Mouse (Mus musculus): ENCODE data around the gene 1500011B03Rik.
A peak's percentile ranks its signal among the peaks of the same experiment; 100 is the strongest.

The 1500011B03Rik gene

DNA sequence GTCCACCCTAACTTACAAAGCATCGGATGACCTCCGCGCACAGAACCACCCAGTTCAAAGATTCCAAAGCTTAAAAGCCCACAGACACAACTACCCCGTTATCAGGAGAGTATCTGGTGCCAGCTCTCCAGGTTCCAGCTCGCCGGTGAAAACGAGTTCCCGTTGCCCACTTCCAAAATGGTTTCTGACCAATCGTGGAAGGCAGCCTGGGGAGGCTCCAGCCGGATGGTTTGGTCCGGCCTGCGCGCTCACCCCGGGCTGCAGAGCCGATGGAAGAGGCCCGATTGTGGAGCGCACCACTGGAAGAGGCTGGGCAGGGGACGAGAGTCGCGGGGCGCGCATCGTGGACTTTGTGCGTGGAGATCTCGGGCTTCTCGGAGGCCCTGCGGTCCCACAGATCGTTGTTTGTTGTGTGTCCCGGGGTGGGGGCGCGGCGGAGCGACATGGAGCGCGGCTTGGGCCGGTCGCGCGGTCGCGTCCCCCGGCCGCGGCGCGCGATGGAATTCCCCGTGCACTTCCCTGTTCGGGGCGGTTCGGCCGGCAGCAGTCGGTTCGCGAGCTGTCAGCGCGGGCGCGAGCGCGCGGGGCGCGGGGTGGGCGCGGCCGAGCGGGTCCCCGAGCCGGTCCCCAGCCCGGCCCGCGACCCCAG lies 48.7 kb downstream of the 1500011B03Rik start, which contains the start of gene Ankrd13a:
Gene Ankrd13a (plus strand): TSS at position 275 of the 649 bp plus-strand sequence.
- peak; percentile 58; the same call in 1 of the 2 replicates for TF ChIP-seq GATA4 (IDR thresholded peaks at IDR 0.05; ENCODE audit: insufficient replicate concordance, low read length)

DNA sequence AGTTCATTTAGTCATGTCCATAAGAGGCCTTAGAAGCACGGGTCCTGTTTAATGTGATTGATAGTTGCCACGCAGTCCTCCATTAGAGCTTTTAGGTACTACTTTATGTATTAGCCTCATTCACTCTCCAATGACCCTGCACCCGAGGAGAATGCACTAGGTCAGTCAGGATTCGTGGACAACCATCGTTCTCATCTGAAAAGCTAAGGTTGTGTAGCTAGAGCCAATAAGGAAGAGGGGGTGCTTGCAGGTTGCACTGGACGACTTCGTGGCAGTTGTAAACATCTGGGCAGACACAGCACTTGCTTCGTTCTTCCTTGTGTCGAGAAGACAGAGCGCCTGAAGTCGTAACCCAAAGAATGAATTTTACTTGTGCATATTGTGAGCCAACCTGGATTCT lies 49.5 kb downstream of the 1500011B03Rik start:
- TF ChIP-seq GATA4 (IDR thresholded peaks at IDR 0.05; ENCODE audit: insufficient replicate concordance, low read length), result no peak

DNA sequence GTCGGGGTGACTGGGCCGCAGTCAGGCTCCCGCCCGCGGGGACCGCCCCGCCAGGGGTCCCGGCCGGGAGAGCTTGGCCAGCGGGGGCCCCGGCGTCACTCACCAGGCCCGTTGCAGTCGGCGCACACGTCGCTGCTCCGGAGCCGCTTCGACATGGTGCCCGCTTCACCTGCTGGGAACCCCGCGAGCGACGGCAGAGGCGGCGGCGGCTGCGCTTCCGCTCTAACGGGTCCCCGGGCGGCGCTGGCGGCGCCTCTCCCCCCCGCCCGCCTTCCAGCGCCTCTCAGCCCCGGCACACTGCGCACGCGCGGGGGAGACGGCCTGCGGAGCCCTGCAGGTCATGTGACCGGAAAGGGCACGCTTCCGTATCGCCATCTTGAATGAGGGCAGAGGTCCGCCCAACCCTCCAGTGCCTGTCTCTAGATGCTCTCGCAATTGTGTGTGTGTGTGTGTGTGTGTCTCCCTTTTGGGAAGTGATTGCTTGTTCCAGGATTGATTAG lies 50.0 kb downstream of the 1500011B03Rik start:
- TF ChIP-seq GATA4 (IDR thresholded peaks at IDR 0.05; ENCODE audit: insufficient replicate concordance, low read length), result no peak; the same call in 1 of the 2 replicates

DNA sequence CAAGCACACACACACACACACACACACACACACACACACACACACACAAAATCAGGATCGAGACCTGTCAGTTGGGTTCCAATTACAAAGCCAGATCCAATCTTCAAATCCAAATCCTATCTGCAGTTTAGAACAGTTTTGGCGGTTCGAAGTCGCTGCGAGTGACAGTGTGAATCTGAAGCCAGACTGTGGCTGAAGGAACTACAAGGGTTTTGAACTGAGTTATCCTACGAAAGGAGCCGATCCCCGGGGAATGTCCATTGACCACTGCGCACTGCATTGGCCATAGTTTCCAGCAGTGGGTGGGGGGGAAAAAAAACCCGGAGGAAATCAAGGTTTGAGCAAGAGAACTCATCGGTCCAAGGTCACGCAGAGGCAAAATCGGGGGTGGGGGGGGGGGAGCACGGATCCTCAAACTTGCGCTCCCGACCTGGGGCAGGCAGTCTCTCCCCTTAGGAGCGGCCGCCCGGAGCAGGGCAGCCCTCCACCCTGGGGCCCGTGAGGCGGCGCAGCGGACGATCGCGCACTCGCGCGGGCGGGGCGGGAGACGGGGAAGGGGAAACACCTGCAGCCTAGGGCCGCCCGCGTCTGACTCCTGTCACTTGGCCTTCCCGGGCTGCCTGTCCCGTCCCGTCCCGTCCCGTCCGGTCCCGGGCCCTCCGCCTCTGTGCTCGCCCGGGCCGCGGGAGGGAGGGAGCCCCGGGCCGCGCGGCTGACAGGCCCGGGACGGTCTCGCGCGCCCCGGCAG lies 50.6 kb downstream of the 1500011B03Rik start:
- TF ChIP-seq GATA4 (IDR thresholded peaks at IDR 0.05; ENCODE audit: insufficient replicate concordance, low read length), result no peak

DNA sequence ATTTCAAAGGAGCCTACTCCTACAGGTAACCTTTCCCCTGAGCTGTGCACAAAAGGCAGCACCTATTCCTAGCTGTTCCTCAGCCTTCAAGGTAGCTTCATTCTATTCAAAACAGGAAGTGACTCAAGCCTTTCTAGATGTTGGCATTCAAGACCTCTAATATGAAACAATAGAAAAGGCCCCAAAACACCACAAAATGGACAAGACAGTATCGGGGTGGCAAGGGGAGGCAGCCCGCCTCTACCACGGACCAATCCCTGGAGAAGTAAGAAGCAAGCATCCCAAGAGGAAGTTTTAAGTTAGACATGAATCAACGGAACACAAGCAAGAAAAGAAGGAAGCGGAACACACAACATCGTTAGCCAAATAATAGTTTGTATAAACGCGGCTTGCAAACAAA lies 51.5 kb downstream of the 1500011B03Rik start:
- no peak for TF ChIP-seq GATA4 (IDR thresholded peaks at IDR 0.05; ENCODE audit: insufficient replicate concordance, low read length)

DNA sequence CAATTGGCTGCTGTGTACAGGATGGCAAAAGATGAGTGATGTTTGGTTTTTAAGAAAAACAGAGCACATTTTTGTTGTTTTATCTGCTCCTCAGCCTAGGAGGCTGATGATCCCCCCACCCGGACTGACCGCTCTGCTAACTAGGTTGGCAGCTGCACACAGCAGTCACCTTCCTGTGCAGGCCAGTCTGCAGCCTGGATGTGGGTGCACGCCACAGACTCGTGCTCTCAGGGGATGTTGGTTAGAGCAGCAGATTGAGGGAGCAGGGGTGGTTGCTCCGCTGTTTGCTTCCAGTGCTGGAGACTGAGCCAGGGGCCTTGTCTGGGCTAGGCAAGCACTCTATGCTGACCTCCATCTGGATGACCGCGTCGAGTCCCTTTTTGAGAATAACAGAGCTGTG lies 53.5 kb downstream of the 1500011B03Rik start:
- no peak for TF ChIP-seq GATA4 (IDR thresholded peaks at IDR 0.05; ENCODE audit: insufficient replicate concordance, low read length)

DNA sequence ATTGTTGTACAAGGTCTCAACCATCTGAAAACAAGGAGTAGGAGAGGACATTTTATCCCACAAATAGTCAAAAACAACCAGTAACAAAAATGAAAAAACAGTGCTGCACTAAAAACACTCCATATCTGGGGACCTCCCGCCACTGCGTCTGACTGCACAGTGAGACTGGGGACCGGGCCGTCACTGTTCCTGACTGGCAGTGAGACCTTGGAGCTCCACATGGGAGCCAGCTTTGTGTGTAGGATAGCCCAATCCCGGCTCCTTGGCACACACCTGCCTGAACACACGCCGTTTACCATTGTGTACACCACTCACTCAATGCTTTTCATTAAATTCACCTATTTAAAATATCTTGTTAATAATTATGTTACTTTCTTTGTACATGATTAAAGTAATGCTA lies 56.1 kb downstream of the 1500011B03Rik start:
- TF ChIP-seq GATA4 (IDR thresholded peaks at IDR 0.05; ENCODE audit: insufficient replicate concordance, low read length), result no peak

DNA sequence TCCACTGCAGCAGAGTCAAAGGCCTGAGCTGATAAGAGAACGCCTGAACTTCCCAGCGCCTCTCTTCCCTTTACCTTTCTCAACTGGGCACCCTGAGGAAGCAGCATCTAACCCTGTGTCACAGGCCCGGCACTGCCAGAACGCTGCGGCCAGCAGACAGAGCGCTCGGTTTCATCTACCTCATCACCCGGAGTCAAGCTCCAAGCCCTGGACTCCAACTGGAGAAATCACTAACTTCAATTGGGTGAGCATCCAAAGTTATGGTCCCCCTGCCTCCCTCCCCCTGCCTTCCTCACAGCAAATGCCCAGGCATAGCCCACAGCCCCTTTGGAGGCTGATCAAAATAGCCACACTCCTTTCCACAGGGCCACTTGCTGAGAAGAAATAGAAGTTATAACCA lies 56.6 kb downstream of the 1500011B03Rik start:
- no peak for TF ChIP-seq GATA4 (IDR thresholded peaks at IDR 0.05; ENCODE audit: insufficient replicate concordance, low read length)

DNA sequence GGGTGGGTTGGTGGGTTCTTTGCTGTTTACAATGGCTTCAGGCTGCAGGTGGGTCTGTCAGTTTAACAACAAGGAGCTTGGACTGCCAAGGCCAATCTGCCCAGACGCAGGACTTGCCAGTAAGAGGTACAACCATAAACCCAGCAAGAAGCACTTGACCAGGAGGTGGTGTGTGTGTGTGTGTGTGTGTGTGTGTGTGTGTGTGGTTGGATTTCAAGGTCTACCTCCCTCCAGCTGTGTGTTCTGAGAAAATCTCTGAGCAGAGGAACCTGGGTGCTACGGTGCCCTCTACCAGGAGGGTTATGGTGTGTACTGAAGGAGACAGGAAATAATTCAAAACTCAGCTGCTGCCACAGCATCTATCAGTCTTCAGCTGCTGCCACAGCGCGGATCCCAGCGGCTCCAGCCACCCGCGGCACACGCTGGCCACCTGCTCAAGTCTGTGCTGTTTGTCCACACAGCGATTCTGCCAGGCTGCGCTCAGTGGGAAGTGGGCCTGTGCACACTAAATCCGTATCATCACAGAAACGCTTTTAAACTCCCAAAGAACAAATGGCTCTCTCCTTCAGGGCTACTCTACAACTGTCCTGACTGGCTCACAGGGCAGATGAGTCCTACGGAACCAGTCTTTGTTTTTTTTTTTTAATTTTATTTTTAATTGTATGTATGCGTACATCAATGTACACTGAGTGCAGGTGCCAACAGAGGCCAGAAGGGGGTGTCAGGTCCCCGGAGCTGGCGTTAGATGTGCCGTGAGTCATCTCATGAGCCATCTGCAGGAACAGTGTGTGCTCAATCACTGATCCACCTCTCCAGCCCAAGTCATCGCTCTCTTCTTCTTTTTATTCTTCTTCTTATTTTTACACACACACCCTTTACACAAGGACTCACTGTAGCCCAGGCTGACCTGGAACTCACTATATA lies 58.2 kb downstream of the 1500011B03Rik start:
- TF ChIP-seq GATA4 (IDR thresholded peaks at IDR 0.05; ENCODE audit: insufficient replicate concordance, low read length), result no peak

DNA sequence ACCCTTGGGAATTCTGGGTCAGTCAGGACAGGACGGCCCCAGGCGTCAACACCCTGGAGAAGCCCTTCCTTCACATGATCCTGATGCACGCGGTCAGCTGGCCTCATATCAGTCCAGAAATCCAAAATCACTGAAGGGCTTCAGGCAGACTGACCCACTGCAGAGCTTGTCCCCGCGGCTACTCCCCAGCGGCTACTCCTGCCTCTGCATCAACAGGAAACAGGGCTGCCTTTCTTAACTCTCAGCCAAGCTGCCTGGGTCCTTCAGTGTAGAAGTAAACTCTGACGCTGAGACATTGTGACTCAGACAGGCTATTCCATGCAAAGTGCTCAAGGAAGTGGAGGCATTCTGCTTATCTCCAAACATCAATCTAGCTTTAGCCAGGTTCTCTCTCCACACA lies 61.3 kb downstream of the 1500011B03Rik start:
- no peak for TF ChIP-seq GATA4 (IDR thresholded peaks at IDR 0.05; ENCODE audit: insufficient replicate concordance, low read length)

DNA sequence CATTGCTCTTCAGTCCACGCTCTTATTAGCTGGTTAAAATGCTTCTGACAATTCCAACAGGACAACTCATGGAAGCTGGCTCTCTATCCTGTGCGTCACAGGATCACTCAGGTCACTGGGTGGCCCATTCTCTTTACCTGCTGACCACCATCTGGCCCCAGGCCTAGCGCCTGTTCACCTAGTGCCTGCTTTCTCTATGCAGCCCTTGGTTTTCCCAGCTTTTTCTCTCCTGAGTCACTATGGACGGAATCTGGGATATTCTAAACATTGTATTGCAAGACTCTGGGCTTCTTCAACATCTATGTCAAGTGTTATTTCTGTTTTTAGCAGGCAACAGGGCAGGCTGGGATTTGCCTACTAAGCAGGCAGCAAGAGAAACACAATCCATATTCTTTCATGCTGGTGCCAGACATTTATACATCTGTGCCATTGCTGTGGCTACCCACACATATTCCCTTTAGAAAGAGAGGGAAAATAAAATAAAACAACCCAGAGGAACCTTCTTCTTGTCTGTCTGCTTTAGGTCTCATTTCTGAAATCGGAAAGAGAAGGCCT lies 63.7 kb downstream of the 1500011B03Rik start:
- no peak for TF ChIP-seq GATA4 (IDR thresholded peaks at IDR 0.05; ENCODE audit: insufficient replicate concordance, low read length)
